Mouse (Mus musculus) Patski (cell line): ENCODE data around the gene Catsperz. TPM values are rescaled to one million over a fixed set of nuclear protein-coding genes. Genes with fewer than 3 reads are reported as not detected.

Experiments used
- ATAC-seq: fragments of 100-300 bp; one replicate; pipeline ENCODE4 v1.8.0; 2021
- CTCF ChIA-PET: fragments of 350-600 bp; sonication (Branson Sonifier 250); formaldehyde crosslinking; loops from one replicate; lab custom pipeline; 2022; ENCODE audit warnings: inconsistent platforms; lab: Charles Lee
- POLR2A ChIA-PET: fragments of 350-600 bp; sonication (Branson Sonifier 250); formaldehyde crosslinking; loops from one replicate; lab custom pipeline; 2022; ENCODE audit warnings: antibody characterized with exemption, inconsistent platforms; lab: Charles Lee
- DNase-seq: peaks from one replicate; pipeline ENCODE4 v3.0.0-alpha.2; 2011; ENCODE audit warnings: low read depth, low spot score
- H3K27me3 ChIP-seq: fragments of 371-371 bp; one replicate; pipeline ENCODE4 v1.5.1; 2021
- CTCF ChIP-seq: fragments of 100-300 bp; IDR thresholded peaks from one replicate; pipeline ENCODE4 v1.5.1; 2021
- in situ Hi-C: fragments of 300-500 bp; cut with MboI; formaldehyde crosslinking; loops from 3 replicates; pipeline ENCODE4 v1.11.1; 2018; ENCODE audit warnings: low pct_unique_long_range_greater_than_20kb, mixed read lengths
- polyA plus RNA-seq: library from polyadenylated mRNA; unstranded; gene quantifications from one replicate; pipeline ENCODE4 v1.2.3, GENCODE M21; 2021

The Catsperz gene
- polyA plus RNA-seq, 1 experiment from 2014 or later = 7.6 TPM

- ChIA-PET CTCF (interaction anchor here (1.7 kb wide), 1 partner anchor 16 kb away, joined by 5 read pairs; no protein-coding TSS in a partner anchor), POLR2A (interaction anchor here (1.1 to 5.0 kb wide), 3 partner anchors 9 to 36 kb away, joined by 3 to 75 read pairs (median 3); partner anchors contain the start of gene Plcb3)
- ATAC-seq (no peak), DNase-seq (no peak)
- H3K27me3 ChIP-seq = no peaks in the 10 kb centered on the region
- TF ChIP-seq CTCF = no peak
- in situ Hi-C loops = no loop called here
Measured at GRCm38 (mm10) chr19:6939106-6940002, 14.2 kb upstream of the Catsperz start.

DNA sequence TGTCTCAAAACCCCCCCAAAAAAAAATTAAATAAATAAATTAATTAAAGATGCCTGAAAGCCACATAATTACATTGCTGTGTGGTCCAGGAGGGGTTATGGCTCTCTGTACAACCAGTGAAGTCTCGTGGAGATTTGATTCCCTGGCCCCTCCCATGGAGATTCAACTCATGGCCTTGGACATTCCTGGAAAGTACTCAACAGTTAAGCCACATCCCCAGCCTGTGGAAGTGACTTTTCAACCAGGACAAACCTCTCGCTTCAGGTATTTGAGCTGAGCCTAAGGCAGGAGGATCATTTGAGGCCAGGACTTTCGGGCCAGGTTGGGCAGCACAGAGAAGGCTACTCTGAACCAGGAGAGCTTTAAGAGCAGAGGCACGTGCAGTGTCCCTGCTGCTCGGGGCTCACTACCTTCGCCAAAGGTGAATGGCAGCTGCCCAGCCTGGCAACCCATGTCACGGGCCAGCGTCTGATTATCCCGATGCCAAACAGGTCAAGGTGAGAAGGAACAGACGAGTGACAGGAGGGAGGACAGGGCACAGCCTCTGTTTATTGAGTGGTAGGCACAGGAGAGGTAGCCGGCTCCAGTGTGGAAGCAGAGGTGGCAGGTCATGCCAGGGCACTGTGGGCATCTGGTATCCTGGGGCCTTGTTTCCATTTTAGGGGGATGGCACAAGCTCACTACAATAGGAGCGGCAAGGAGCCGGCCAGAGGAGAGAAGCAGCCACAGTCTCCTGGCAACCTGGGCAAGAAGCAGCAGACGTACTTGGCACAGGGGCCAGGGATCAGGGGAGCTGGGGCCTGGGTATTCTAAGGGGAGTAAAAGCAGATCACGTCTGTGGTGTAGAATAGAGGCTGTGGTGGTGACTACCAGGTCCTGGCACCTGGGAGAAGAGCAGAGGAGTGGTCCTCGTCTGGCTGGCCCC, 12.6 kb upstream of the Catsperz start:
- no peak for DNase-seq
- no peaks in the 10 kb centered on the region for H3K27me3 ChIP-seq
- TF ChIP-seq CTCF = no peak
- CTCF ChIA-PET = interaction anchor here (1.8 kb wide), 1 partner anchor 42 kb away, joined by 5 read pairs; the partner anchor contains the start of gene Fkbp2
- no peak for ATAC-seq
- in situ Hi-C loops = no loop called here
- POLR2A ChIA-PET = interaction anchor here (0.5 to 0.6 kb wide), 2 partner anchors 17 to 403 kb away, joined by 3 to 4 read pairs; no protein-coding TSS in a partner anchor

DNA sequence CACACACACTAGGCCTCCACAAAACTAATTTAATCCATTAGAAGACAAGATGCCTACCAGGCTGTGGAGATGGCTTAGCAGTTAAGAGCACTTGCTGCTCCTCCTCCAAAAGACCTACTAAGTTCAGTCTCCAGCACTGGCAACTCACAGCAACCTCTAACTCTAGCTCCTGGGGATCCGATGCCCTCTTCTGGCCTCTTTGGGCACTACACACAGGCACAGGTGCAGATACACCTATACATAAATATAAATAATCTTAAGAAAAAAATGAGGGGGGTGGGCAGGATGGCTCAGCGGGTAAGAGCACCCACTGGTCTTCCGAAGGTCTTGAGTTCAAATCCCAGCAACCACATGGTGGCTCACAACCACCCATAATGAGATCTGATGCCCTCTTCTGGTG, 11.1 kb upstream of the Catsperz start:
- DNase-seq = no peak
- in situ Hi-C loops = no loop called here
- TF ChIP-seq CTCF = no peak
- no peaks in the 10 kb centered on the region for H3K27me3 ChIP-seq
- ChIA-PET POLR2A (interaction anchor here (0.8 to 1.1 kb wide), 2 partner anchors 13 to 21 kb away, joined by 3 read pairs; no protein-coding TSS in a partner anchor), CTCF (interaction anchor here (0.7 to 1.8 kb wide), 3 partner anchors 12 to 43 kb away, joined by 3 to 5 read pairs (median 3); partner anchors contain the start of gene Fkbp2)
- no peak for ATAC-seq

DNA sequence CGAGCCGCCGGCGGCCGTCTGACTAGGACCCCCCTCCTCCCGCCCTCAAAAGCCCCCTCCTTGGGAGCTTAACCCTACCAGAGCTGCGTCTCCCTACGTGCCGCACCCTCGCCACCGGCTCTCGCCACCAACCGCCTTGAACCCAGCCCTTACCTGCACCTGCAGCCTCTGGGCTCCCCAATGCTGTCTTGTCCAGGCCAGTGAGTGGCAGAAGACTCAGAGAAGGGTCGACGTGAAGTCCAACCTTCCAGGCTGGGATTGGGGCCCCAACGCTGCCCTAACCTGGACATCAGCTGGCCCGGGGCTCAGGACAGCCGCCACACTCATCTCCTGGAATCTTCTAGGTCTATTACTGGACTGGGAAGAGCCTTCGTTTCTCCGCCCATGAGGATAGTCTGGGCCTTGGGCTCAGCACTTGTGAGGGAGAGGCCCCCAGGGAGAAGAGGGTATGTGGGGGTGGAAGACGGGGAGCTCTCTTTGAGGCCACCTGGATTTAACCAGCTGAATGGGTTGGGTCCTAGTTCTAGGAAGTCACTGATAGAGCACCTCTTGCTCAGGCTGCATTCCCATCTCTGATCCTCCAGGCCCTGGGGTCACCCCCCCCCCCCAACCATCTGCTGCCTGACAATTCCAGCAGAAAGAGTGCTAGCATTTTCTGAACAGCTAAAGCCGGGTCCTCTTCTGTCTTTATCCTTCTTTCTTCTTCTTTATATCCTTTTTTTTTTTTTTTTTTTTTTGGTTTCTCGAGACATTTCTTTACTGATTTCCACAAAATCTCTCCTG, 9.2 kb upstream of the Catsperz start, which contains the start of gene Kcnk4:
Gene Kcnk4 (minus strand): TSS at position 321 of the 783 bp plus-strand sequence.
- CTCF ChIA-PET = interaction anchor here (1.1 kb wide), 1 partner anchor 10 kb away, joined by 3 read pairs; no protein-coding TSS in a partner anchor
- ATAC-seq = no peak
- DNase-seq = no peak
- no peaks in the 10 kb centered on the region for H3K27me3 ChIP-seq
- POLR2A ChIA-PET = interaction anchor here (0.8 kb wide), 2 partner anchors 8 to 13 kb away, joined by 3 to 4 read pairs; partner anchors contain the start of genes Bad, Esrra and Gpr137
- no peak for TF ChIP-seq CTCF
- in situ Hi-C loops = no loop called here

DNA sequence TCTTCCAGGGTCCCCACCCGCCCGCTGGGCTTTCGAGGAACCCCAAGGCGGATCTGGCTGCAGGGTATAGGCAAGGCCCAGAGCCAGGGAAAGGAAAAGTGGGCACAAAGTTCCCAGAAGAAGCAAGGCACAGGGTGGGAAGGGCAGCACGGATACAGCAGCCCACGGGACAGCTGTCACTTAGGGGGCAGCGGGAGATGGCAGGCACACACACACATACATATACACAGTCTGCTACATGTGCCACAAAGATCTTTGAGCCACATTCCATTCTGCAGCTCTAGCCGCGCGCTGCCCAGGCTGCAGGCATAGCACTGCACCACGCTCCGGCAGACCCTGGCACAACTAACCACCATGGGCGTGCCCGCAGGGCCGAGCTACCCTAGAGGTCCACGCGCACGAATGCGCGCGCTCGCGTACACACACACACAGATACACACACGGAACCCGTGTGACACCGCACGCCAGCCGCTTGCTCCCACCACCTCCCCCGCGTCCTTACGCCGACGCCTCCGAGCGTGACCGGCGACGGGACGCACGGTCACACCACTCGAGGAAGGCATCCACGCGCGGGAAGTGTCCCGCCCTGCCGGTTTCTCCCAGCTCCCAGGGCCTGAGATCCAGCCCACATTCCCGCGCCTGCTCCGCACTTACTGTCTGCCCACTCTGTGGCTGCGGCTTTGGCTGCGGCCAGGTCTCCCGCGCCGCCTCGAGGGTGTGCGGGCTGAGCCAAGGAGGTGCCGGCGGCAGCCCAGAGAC, 8.4 kb upstream of the Catsperz start:
- H3K27me3 ChIP-seq = no peaks in the 10 kb centered on the region
- POLR2A ChIA-PET = interaction anchor here (0.8 kb wide), 1 partner anchor 9 kb away, joined by 3 read pairs; the partner anchor contains the start of genes Bad and Gpr137
- DNase-seq (no peak), ATAC-seq (no peak)
- in situ Hi-C loops = no loop called here
- CTCF ChIA-PET = interaction anchor here (1.1 kb wide), 1 partner anchor 9 kb away, joined by 3 read pairs; no protein-coding TSS in a partner anchor
- no peak for TF ChIP-seq CTCF

DNA sequence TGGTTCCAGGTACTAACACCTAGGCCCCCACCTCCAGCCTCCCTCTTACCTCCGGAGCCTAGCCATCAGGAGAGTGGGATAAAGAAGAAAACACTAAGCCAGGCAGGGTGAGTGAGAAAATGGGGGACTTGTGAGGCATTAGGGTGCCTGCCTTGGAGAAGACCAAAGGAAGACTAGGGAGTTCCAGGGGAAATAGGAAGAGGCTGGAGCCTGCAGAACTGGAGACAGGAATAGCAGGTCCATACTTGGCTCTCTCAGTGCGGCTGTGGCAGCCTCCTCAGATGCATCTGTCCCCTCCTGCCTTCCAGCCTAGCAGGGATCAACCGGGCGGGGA, 7.9 kb upstream of the Catsperz start:
- ChIA-PET POLR2A (interaction anchor here (1.0 kb wide), 1 partner anchor 18 kb away, joined by 4 read pairs; no protein-coding TSS in a partner anchor), CTCF (interaction anchor here (1.1 to 1.2 kb wide), 2 partner anchors 9 to 20 kb away, joined by 3 to 4 read pairs; no protein-coding TSS in a partner anchor)
- H3K27me3 ChIP-seq = no peaks in the 10 kb centered on the region
- in situ Hi-C loops = no loop called here
- TF ChIP-seq CTCF = no peak
- DNase-seq (no peak), ATAC-seq (no peak)

GRCm38 (mm10) chr19:6932018-6932417, 6.8 kb upstream of the Catsperz start:
- no peak for TF ChIP-seq CTCF
- DNase-seq = no peak
- no peaks in the 10 kb centered on the region for H3K27me3 ChIP-seq
- ChIA-PET CTCF (interaction anchor here (1.2 kb wide), 2 partner anchors 19 to 21 kb away, joined by 3 to 4 read pairs; no protein-coding TSS in a partner anchor), POLR2A (interaction anchor here (1.0 to 1.2 kb wide), 3 partner anchors 10 to 19 kb away, joined by 4 read pairs; partner anchors contain the start of genes Bad, Esrra and Gpr137)
- ATAC-seq = no peak
- in situ Hi-C loops = no loop called here

GRCm38 (mm10) chr19:6931002-6931401, 5.8 kb upstream of the Catsperz start:
- in situ Hi-C loops = no loop called here
- DNase-seq (no peak), ATAC-seq (no peak)
- CTCF ChIA-PET = interaction anchor here (1.2 kb wide), 1 partner anchor 89 kb away, joined by 3 read pairs; no protein-coding TSS in a partner anchor
- POLR2A ChIA-PET = interaction anchor here (0.6 to 1.0 kb wide), 2 partner anchors 11 to 84 kb away, joined by 3 read pairs; partner anchors contain the start of genes Bad and Gpr137
- TF ChIP-seq CTCF = no peak
- H3K27me3 ChIP-seq = no peaks in the 10 kb centered on the region
